Mouse (Mus musculus): ENCODE results near the gene Supt20.
A peak's percentile ranks its signal among the peaks of the same experiment; 100 is the strongest.

DNA sequence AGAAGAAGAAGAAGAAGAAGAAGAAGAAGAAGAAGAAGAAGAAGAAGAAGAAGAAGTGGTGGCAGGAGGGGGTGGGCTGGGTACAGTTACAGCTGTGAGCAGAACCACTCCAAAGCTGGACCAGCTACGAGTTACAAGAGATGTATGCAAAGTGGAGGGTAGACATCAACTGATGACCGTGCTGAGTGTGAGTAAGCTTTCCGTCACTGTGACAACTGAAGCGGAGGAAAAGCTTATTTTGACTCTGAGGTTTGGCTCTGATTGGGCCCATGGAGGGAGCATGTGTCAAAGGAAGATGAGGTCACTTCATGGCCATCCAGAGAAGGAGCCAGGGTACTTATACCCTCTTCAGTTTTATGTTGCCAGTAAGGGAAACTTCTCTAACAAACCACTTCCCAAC, 60.8 kb downstream of the Supt20 start:
- TF ChIP-seq CTCF (conservative IDR thresholded peaks at IDR 0.05 in 1 of 2, IDR thresholded peaks at IDR 0.05 in 1 of 2; ENCODE audit: low read depth in 2 of 2, low read length in 2 of 2) (no peak), TBP (conservative IDR thresholded peaks at IDR 0.05; ENCODE audit: low read depth, low read length) (no peak), RAD21 (IDR thresholded peaks at IDR 0.05; ENCODE audit: low read depth, low read length) (no peak), ELF1 (IDR thresholded peaks at IDR 0.05; ENCODE audit: low read depth, low read length) (no peak), ZNF384 (IDR thresholded peaks at IDR 0.05; ENCODE audit: low read depth, low read length) (no peak), NRF1 (IDR thresholded peaks at IDR 0.05; ENCODE audit: low read depth, low read length) (no peak), GABPA (IDR thresholded peaks at IDR 0.05; ENCODE audit: insufficient replicate concordance, low read depth, low read length) (no peak), E2F4 (IDR thresholded peaks at IDR 0.05; ENCODE audit: insufficient replicate concordance, low read depth, low read length) (no peak), CHD2 (IDR thresholded peaks at IDR 0.05; ENCODE audit: low read length) (no peak), POLR2A (IDR thresholded peaks at IDR 0.05; ENCODE audit: low read depth, low read length) (no peak), EP300 (IDR thresholded peaks at IDR 0.05; ENCODE audit: low read length) (peak; percentile 22; the same call in 1 of the 2 replicates), ETS1 (conservative IDR thresholded peaks at IDR 0.05; ENCODE audit: low read depth, low read length) (peak; percentile 78), UBTF (IDR thresholded peaks at IDR 0.05; ENCODE audit: low read depth, low read length) (no peak)
